Mouse (Mus musculus): ENCODE data around the gene Lhx5. TPM values are rescaled to one million over a fixed set of nuclear protein-coding genes. Genes with fewer than 3 reads are reported as not detected.
A peak's percentile ranks its signal among the peaks of the same experiment; 100 is the strongest.

Gene Lhx5
- polyA plus RNA-seq, 1 experiment from 2014 or later: 7.0 TPM

DNA sequence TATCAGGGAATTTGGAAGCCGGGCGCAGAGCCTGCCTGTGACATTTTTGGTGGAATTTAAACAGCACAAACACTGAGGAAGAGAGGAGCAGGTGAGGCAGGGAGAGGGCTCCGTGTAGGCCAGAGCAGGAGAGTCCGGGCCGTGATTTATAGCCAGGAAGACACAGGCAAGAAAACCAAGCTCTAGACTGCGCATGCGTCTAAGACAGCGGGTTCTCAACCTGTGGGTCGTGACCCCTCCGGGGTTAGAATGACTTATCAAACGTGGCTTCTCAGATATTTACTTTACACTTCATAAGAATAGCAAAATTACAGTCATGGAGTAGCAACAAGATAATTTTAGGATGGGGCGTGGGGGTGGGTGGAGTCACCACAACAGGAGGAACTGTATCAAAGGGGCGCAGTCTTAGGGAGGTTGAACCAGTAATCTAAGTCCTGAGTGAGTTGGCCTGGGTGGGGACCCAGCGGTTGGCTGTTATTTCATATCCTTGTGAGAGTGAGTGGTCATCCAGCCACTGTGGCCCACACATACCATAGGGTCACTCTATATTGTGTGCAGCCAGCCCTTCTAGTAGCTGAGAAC is 23.3 kb downstream of the Lhx5 start:
- H3K27ac ChIP-seq (replicated peaks): no peak overlapping the region

GRCm38 (mm10) chr5:120456253-120456652 is 24.8 kb downstream of the Lhx5 start:
- Histone ChIP-seq H3K9ac (replicated peaks) (no peak overlapping the region), H3K36me3 (no peaks in the 10 kb centered on the region), H3K27ac (replicated peaks) (no peak overlapping the region), H3K4me2 (replicated peaks) (no peak overlapping the region), H3K9me3 (no peaks in the 10 kb centered on the region), H3K4me1 (no peaks in the 10 kb centered on the region), H3K4me3 (no peak overlapping the region), H3K27me3 (no peaks in the 10 kb centered on the region)
- 42% methylated on average over 1 of the region's 1 CpGs for WGBS
- ATAC-seq (replicated peaks): no peak

More for the DNA sequence above, 23.3 kb downstream of the Lhx5 start:
- Histone ChIP-seq H3K9me3 (no peaks in the 10 kb centered on the region), H3K4me1 (no peaks in the 10 kb centered on the region), H3K4me2 (replicated peaks) (no peak overlapping the region), H3K9ac (replicated peaks) (no peak overlapping the region), H3K4me3 (no peak overlapping the region), H3K27me3 (no peaks in the 10 kb centered on the region), H3K36me3 (no peaks in the 10 kb centered on the region)
- WGBS: 77% methylated on average over 14 of the region's 14 CpGs
- no peak for ATAC-seq (replicated peaks)

DNA sequence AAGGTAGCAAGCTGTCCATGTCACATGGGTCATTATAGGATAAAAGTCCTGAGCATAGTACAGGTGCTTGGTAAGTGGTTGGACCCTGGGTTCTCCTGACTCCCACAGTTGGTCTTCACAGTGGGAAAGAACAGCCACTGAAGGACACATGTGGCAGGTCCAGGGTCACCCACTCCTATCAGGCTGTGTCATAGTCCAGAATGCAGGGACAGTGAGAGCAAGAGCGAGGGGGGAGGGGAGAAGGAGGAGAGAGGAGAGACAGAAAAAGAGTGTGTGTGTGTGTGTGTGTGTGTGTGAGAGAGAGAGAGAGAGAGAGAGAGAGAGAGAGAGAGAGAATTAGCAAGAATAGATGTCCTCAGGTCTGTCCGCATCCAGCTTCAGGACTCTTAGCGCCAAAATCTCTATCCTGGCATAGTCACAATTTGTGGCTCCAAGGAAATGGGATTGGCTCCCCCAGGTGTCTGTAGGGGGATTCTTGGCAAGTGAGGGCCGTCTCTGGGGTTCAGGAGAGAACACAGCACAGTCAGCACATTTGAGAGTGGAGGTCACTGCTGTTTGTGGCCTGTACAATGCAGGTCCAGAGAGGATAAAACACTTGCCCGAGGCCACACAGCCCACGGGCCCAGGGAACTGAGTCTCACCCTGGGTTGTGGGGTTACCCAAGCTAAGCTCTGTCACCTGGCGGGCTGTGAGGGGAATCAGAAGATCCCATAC is 25.5 kb downstream of the Lhx5 start:
- H3K9ac ChIP-seq (replicated peaks): no peak overlapping the region
- 44% methylated on average over 7 of the region's 7 CpGs for WGBS
- H3K9me3 ChIP-seq: no peaks in the 10 kb centered on the region
- H3K4me1 ChIP-seq: no peaks in the 10 kb centered on the region
- no peak overlapping the region for H3K27ac ChIP-seq (replicated peaks)
- no peak for ATAC-seq (replicated peaks)
- no peaks in the 10 kb centered on the region for H3K27me3 ChIP-seq
- H3K36me3 ChIP-seq: no peaks in the 10 kb centered on the region
- no peak overlapping the region for H3K4me3 ChIP-seq
- no peak overlapping the region for H3K4me2 ChIP-seq (replicated peaks)

- Histone ChIP-seq H3K4me2 (replicated peaks) (no peak overlapping the region), H3K4me3 (no peak overlapping the region), H3K4me1 (no peaks in the 10 kb centered on the region), H3K27ac (replicated peaks) (no peak overlapping the region), H3K9ac (replicated peaks) (no peak overlapping the region), H3K9me3 (no peaks in the 10 kb centered on the region), H3K36me3 (no peaks in the 10 kb centered on the region), H3K27me3 (no peaks in the 10 kb centered on the region)
- 4% methylated on average over 9 of the region's 9 CpGs for WGBS
- ATAC-seq (replicated peaks): no peak
These were observed 26.1 kb downstream of the Lhx5 start for GRCm38 (mm10) chr5:120457628-120458027.

DNA sequence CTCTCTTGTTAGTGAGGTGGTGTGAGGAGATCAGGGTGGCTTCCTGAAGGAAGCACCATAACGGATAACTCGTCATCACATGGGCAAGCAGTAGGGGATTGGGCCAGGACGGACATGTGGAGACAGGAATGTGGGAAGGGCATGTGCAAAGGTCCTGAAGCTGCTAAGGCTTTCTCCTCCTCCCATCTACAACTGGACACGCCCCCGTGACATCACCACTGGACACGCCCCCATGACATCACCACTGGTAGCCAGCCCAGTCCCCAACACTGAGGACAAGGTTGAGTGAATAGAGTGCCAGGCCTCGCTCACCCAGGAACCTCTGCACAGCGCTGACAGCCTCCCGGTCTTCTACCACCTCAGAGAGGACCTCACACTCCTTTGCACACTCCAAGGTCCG is 27.6 kb downstream of the Lhx5 start:
- no peaks in the 10 kb centered on the region for H3K4me1 ChIP-seq
- H3K9me3 ChIP-seq: no peaks in the 10 kb centered on the region
- no peak overlapping the region for H3K4me3 ChIP-seq
- no peak overlapping the region for H3K27ac ChIP-seq (replicated peaks)
- no peak overlapping the region for H3K9ac ChIP-seq (replicated peaks)
- WGBS: 73% methylated on average over 10 of the region's 10 CpGs
- H3K36me3 ChIP-seq: no peaks in the 10 kb centered on the region
- H3K27me3 ChIP-seq: no peaks in the 10 kb centered on the region
- ATAC-seq (replicated peaks): no peak
- no peak overlapping the region for H3K4me2 ChIP-seq (replicated peaks)

DNA sequence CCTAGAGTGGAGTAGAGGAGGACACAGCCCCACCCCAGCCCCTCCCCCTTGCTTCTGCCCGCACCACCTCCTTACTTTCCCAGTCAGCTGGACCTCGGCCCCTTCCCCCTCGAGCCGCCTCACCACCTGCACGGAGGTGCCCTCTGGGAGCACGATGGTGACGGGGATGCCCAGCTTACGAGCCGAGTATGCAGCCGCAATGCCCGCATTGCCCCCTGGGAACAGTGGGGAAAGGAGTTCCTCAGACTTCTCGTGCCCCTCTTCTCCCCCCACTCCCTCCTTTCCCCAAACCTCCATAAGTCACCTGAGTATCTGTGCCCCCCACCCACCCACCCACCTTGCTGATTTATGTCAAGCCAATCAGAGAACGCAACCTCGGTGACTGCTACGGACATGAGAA is 30.4 kb downstream of the Lhx5 start:
- ATAC-seq (replicated peaks): no peak
- Histone ChIP-seq H3K27me3 (no peaks in the 10 kb centered on the region), H3K9ac (replicated peaks) (no peak overlapping the region), H3K27ac (replicated peaks) (no peak overlapping the region), H3K4me3 (no peak overlapping the region), H3K4me1 (no peaks in the 10 kb centered on the region), H3K9me3 (no peaks in the 10 kb centered on the region), H3K36me3 (no peaks in the 10 kb centered on the region), H3K4me2 (replicated peaks) (no peak overlapping the region)
- WGBS: 73% methylated on average over 15 of the region's 15 CpGs

DNA sequence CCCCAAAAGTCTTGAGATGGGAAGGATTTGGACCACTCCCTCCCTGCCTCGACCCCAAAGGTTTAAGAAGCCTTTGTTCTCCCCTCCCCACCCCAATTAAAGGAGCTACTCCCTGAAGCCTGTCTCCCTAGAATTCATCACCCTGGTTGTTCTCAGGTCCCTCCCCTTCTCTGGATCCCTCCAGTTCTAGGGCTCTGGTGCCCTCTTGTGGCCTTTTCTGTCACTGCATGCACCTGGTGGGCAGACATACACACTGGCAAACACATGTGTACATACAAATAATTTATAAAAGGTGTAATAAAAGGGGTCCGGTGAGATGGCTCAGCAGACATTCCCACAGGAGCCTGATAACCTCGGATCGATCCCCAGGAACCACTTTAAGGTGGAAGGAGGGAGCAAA is 32.8 kb downstream of the Lhx5 start:
- 77% methylated on average over 4 of the region's 4 CpGs for WGBS

GRCm38 (mm10) chr5:120465062-120465461 is 33.6 kb downstream of the Lhx5 start:
- no peaks in the 10 kb centered on the region for H3K27me3 ChIP-seq
- ATAC-seq (replicated peaks): no peak
- WGBS: 42% methylated on average over 5 of the region's 5 CpGs
- no peaks in the 10 kb centered on the region for H3K9me3 ChIP-seq
- no peak overlapping the region for H3K4me2 ChIP-seq (replicated peaks)
- H3K36me3 ChIP-seq: no peaks in the 10 kb centered on the region
- no peaks in the 10 kb centered on the region for H3K4me1 ChIP-seq
- no peak overlapping the region for H3K27ac ChIP-seq (replicated peaks)
- H3K9ac ChIP-seq (replicated peaks): no peak overlapping the region
- no peak overlapping the region for H3K4me3 ChIP-seq

More for the DNA sequence above, 32.8 kb downstream of the Lhx5 start:
- no peak overlapping the region for H3K4me2 ChIP-seq (replicated peaks)
- no peak overlapping the region for H3K9ac ChIP-seq (replicated peaks)
- H3K4me3 ChIP-seq: no peak overlapping the region
- ATAC-seq (replicated peaks): no peak
- H3K27me3 ChIP-seq: no peaks in the 10 kb centered on the region
- H3K9me3 ChIP-seq: no peaks in the 10 kb centered on the region
- no peak overlapping the region for H3K27ac ChIP-seq (replicated peaks)
- H3K4me1 ChIP-seq: no peaks in the 10 kb centered on the region
- no peaks in the 10 kb centered on the region for H3K36me3 ChIP-seq

DNA sequence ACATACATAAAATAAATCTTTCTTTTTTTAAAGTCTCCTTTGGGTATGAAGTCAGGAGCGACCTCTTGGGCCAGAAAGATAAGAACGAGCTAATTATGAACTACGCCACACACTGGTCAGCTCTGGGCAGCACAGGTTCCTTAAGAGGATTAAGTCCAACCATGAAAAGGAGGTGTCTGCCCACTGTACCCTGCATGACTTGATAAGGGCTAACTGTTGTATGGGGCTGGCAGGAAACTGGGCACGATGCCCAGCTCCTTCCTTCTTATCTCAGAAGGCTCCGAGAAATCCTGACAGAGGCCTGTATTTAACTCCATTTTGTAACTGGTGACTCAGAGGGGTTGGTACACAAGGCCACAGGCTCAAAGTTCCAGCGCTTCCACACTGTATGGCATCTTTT is 34.4 kb downstream of the Lhx5 start:
- H3K36me3 ChIP-seq: no peaks in the 10 kb centered on the region
- no peaks in the 10 kb centered on the region for H3K9me3 ChIP-seq
- H3K4me3 ChIP-seq: no peak overlapping the region
- no peak overlapping the region for H3K4me2 ChIP-seq (replicated peaks)
- ATAC-seq (replicated peaks): no peak
- H3K4me1 ChIP-seq: no peaks in the 10 kb centered on the region
- no peak overlapping the region for H3K9ac ChIP-seq (replicated peaks)
- H3K27me3 ChIP-seq: no peaks in the 10 kb centered on the region
- 60% methylated on average over 6 of the region's 6 CpGs for WGBS
- no peak overlapping the region for H3K27ac ChIP-seq (replicated peaks)

GRCm38 (mm10) chr5:120467026-120467425 is 35.5 kb downstream of the Lhx5 start:
- no peak for ATAC-seq (replicated peaks)
- no peaks in the 10 kb centered on the region for H3K36me3 ChIP-seq
- H3K4me1 ChIP-seq: no peaks in the 10 kb centered on the region
- H3K27me3 ChIP-seq: no peaks in the 10 kb centered on the region
- no peak overlapping the region for H3K4me2 ChIP-seq (replicated peaks)
- no peak overlapping the region for H3K27ac ChIP-seq (replicated peaks)
- no peak overlapping the region for H3K9ac ChIP-seq (replicated peaks)
- H3K9me3 ChIP-seq: no peaks in the 10 kb centered on the region
- 8% methylated on average over 4 of the region's 4 CpGs for WGBS
- H3K4me3 ChIP-seq: 0 out of 2 replicates have a peak overlapping the region, but pooled peaks have one; percentile 4

- ATAC-seq (replicated peaks): no peak
These were observed 36.8 kb downstream of the Lhx5 start for GRCm38 (mm10) chr5:120468336-120468735.

GRCm38 (mm10) chr5:120468830-120469229 is 37.3 kb downstream of the Lhx5 start:
- WGBS: 88% methylated on average over 6 of the region's 6 CpGs
- Histone ChIP-seq H3K9me3 (no peaks in the 10 kb centered on the region), H3K27me3 (no peaks in the 10 kb centered on the region), H3K27ac (replicated peaks) (no peak overlapping the region), H3K36me3 (no peaks in the 10 kb centered on the region), H3K4me1 (no peaks in the 10 kb centered on the region), H3K9ac (replicated peaks) (no peak overlapping the region), H3K4me3 (no peak overlapping the region), H3K4me2 (replicated peaks) (no peak overlapping the region)
- ATAC-seq (replicated peaks): no peak

More at GRCm38 (mm10) chr5:120468336-120468735, 36.8 kb downstream of the Lhx5 start:
- Histone ChIP-seq H3K9me3 (no peaks in the 10 kb centered on the region), H3K27me3 (no peaks in the 10 kb centered on the region), H3K4me1 (no peaks in the 10 kb centered on the region), H3K9ac (replicated peaks) (no peak overlapping the region), H3K36me3 (no peaks in the 10 kb centered on the region), H3K4me3 (no peak overlapping the region), H3K4me2 (replicated peaks) (no peak overlapping the region), H3K27ac (replicated peaks) (no peak overlapping the region)
- WGBS: 79% methylated on average over 5 of the region's 5 CpGs

- Histone ChIP-seq H3K4me2 (replicated peaks) (no peak overlapping the region), H3K27me3 (no peaks in the 10 kb centered on the region), H3K9ac (replicated peaks) (no peak overlapping the region), H3K27ac (replicated peaks) (no peak overlapping the region), H3K36me3 (no peaks in the 10 kb centered on the region), H3K9me3 (no peaks in the 10 kb centered on the region), H3K4me3 (no peak overlapping the region), H3K4me1 (no peaks in the 10 kb centered on the region)
- ATAC-seq (replicated peaks): no peak
- WGBS: 56% methylated on average over 4 of the region's 4 CpGs
These were observed 40.0 kb downstream of the Lhx5 start for GRCm38 (mm10) chr5:120471538-120471937.
